Mouse (Mus musculus) regulatory T cell (primary cell): ENCODE data around the gene Nop53.
"Not testable (repeated sequence)": the region's sequence is repeated elsewhere in the genome, so short reads cannot be mapped to it uniquely, and the experiment has no call there.

Source experiments
- in situ Hi-C: fragments of 300-600 bp; cut with MboI, MseI; formaldehyde crosslinking; loops from one replicate; pipeline ENCODE4 v1.15.1; 2025; ENCODE audit warnings: high pct_unique_total_duplicates

The Nop53 gene

DNA sequence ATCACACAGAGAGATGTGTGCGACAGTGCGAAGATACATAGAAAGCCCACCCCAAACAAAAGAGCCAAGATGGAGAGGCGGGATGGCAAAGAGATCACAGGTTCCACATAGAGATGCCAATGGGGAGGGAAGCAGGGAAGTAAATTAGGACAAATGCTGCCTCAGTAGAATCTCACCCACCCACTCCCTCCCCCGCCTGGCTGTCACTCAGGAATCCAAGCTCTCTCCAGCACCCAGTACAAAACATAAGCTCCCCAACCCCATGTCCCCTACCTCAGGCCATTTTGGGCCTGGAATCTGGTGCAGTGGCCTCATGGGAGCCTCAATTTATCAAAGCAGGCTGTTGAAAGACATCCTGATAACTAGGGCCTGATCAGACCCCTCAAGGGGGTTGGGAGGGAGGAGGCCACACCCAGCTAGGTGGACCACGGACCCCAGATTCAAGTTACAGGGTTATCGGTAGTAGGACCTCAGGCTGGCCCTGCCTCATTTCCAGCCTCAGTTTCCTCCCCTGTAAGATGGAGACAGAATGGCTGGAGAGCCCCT is 25.2 kb downstream of the Nop53 start:
- in situ Hi-C loops: no loop called here

DNA sequence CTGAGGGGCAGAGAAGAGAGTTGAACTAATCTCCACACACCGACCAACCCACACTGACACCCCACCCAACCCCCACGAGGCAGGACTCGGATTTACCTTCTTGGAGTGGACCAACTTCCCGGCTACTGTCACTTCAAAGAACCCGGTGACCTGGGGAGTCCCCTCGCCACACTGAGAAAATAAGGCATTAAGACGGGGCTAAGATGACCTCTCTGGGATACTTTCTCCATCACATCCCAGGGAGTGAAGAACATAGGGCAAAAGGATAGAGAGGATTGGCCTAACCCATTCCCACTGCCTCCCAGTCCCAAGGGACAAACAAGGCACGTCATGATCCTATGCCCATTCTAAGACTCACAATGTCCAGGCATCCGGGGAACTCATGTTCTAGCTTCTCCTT is 25.9 kb downstream of the Nop53 start:
- in situ Hi-C loops: no loop called here

DNA sequence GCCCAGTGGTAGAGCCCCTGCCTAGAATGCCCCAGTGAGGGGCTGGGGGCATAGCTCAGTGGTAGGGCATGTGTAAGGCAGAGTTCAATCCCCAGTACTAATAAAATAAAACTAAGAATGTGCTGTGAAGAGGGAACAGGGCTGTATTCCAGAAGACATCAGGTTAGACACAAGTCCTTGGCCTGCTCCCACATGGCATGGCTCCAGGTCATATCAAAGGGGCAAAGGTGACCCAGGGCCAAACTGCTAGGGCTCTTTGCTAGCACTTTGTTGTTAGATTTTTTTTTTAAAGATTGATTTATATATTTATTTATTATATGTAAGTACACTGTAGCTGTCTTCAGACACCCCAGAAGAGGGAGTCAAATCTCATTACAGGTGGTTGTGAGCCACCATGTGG is 27.5 kb downstream of the Nop53 start:
- in situ Hi-C loops: no loop called here

DNA sequence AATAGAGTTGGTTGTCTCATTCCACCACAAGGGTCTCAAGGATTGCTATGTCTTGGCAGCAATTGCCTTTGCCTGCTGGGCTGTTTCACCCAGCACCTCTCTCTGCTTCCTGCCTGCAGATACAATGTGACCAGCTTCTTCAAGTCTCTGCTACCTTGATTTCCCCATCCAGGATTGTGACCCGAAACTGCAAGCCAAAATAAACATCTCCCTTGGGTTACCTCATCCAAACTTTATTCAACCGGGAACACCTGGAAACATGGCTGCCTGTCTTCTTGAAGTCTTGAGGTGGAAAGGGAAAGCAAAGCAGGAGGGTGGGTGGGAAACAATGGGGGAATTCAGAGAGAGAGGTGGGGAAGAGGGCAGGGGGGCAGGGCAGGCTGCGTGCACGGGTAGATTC is 28.9 kb downstream of the Nop53 start:
- in situ Hi-C loops: no loop called here

DNA sequence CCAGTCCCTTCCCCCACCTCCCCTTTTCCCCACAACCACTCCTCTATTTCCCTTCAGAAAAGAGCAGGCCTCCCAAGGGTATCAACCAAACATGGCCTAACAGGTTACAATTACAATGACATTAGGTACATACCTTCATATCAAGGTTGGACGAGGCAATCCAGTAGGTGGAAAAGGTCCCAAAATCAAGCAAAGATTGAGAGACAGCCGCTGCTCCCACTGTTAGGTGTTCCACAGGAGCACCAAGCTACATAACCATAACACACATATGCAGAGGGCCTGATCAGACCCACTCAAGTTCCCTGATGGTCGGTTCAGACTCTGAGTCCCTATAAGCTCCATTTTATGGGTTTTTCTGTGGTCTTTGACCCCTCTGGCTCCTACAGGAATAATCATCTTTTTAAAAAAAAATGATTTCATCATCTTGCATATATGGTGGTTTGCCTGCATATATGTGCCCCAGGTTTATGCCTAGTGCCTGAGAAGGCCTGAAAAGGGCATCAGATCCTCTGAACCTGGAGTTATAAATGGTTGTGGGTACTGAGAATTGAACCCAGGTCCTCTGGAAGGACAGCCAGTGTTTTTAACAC is 29.6 kb downstream of the Nop53 start:
- in situ Hi-C loops: no loop called here

DNA sequence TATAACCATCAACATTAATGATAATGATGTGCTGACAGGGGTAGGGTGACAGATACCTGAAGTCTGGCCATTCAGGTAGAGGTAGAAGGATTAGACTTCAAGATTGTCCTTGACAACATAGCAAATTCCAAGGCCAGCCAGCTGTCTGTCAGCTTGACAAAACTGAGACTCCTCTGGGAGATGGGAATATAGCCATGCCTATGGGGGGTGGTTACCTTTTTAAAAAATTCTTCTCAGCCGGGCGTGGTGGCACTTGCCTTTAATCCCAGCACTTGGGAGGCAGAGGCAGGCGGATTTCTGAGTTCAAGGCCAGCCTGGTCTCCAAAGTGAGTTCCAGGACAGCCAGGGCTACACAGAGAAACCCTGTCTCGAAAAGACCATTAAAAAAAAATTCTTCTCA is 30.2 kb downstream of the Nop53 start:
- in situ Hi-C loops: not testable (repeated sequence)

DNA sequence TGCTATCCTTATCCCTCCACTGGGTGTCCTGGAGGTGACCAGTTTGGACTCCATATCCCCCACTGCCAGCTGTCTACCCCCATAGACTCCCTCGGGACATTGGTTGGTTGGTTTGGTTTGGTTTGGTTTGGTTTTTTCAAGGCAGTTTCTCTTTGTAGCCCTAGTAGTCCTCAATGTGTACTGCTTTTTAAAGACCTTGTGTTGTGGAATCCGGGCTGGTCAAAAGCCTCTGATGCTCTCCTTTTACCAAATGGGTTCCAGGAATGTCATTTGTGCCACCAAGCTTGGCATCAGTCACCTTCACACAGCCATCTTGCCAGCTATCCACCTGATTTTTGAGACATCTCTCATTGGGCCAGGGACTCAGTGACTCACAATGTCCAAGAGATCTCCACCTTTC is 31.1 kb downstream of the Nop53 start:
- in situ Hi-C loops: no loop called here

DNA sequence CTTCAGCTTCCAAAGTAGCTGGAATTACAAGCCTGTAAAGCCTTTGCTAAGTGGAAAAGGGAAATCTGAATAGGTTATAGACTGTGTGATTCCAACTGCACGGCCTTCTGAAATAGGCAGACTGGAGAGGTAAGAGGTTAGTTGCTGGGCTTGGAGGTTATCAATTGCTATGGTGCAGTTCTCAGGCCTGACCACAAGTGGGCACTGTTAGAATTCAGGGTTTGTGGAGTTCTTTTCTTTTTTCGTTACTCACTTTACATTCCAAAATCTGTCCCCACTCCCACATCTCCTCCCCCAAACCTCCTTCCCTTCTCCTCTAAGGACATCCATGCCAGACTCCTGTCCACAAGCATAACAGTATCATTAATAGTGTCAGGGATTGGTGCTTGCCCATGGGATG is 31.6 kb downstream of the Nop53 start:
- in situ Hi-C loops: no loop called here

DNA sequence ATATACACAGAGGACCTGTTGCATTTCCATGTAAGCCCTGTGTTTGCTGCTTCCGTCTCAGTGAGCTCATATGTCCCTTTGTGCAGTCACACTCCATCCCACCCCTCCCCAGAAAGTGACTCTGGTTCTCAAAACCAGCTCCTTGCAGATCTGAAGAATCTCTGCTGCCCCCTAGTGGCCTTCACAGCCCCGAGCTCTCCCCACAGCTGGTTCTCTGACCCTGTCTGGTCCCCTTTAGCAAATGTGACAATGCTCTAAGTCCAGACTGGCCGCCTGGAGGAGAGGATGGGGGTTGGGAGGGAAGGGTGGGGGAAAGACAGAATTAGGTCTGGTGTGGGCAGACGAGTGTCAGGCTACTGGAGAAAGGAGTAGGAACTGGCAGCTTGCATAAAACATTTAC is 33.7 kb downstream of the Nop53 start:
- in situ Hi-C loops: no loop called here

DNA sequence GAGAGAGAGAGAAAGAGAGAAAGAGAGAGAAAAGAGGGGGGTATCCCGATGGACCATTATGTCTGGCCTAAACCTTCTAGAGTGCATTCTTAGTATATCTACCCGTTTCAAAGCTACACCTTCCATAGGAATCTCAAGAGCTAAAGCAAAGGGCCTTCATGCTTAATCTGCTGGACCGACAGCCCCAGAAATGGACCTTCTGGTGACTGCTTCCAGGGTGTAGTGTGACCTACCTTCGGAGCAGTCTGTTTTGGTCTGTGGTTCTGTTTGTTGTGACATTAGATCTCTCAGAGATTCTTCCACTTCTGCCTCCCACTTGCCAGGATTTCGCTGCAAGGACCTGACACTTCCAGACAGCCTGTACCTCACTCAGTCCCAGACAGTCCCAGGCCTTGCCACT is 35.4 kb downstream of the Nop53 start:
- in situ Hi-C loops: no loop called here

DNA sequence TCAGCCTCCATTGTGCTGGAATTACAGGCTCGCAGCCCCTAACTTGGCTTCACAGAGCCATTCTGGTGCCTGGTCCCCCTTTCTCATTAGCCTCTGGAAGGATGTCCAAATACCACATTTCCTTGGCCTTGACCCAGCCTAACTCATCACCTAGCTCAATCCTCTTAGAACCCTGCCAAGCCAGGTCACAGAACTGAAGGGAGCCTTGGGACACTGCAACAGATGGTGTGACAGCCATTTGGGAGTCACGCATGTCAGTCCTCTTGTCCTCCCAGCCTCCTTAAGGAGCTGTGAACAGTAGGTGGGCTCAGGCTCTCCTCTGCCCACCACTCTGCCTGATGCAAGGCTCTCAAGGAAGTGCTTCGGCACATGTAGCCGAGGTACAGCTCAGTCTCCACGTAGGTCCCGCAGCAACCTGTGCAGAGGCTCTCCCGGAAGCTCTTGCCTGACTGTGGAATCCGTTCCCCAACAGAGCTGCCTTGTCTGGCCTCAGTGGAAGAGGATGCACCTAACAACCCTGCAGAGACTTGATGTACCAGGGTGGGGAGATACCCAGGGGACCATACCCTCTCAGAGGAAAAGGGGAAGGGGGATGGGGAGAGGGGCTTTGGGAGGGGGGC is 37.8 kb downstream of the Nop53 start:
- in situ Hi-C loops: loop anchor here (10.0 kb wide), 1 partner anchor 1167 kb away; the partner anchor contains the start of gene Psg16

DNA sequence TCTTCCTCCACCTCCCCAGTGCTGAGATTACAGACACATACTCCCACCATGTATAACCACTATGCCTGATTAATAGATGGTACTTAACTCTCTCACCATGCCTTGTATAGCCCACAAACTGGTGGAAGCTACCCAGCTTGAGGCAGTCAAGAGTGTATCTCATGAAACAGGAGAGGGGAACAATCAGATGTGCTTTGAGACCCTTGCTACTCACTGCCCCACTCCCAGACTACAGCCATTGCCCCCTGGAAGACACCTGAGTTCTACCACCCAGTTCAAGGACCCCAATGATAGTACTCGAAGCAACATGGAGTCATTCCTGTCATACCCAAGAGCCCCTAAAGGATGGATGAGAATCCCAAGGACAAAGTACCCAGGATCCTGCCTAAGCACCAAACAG is 39.3 kb downstream of the Nop53 start:
- in situ Hi-C loops: loop anchor here (10.0 kb wide), 1 partner anchor 1168 kb away; the partner anchor contains the start of gene Psg16

DNA sequence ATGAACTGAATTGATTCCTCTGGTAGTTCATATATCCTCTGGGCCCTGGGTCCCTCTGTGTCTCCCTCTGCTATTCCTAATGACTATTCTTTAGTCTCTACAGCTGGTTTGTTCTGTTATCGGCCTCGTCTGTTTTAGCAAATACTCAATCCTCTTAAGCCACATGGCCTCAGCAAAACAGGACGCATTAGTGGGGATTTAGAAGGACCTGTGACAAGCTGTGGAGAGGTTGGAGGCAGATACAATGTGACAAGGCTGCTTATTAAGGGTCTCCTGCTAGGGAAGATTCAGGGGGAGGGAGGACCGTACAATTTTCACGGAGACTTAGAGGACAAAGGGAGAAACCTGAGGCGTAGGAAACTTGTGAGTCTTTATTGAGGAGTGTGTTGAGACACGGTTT is 40.0 kb downstream of the Nop53 start:
- in situ Hi-C loops: loop anchor here (10.0 kb wide), 1 partner anchor 1169 kb away; the partner anchor contains the start of gene Psg16

DNA sequence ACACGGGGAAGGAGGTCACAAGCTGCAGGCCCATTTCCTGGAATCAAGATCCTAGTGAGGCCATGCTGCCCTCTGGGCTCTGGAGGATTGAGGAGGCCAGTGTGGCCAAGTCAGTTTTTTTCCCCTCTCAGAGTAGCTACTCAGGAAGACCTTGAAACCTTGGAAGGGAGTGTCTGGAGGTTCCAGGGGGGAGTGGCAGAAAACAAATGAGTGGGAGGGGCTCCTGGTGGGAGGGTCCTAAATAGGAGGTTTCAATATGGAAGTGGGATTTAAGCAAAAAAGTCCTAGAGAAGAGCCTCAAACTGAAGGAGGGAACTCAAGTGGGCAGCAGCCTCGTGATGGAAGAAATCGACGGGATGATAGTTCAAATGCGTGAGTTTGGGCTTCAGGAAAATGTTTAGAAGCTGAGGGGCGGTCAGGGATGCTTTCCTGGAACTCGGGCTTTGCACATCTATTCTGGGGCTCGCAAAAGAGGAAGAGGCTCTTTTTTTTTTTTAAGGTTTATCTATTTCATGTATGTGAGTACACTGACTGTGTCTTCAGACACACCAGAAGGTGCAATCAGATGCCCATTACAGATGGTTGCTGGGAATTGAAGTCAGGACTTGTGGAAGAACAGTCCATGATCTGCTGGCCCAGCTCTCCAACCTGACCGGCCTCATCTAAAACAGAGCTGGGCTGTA is 44.4 kb downstream of the Nop53 start:
- in situ Hi-C loops: loop anchor here (10.0 kb wide), 1 partner anchor 1173 kb away; the partner anchor contains the start of gene Psg16

DNA sequence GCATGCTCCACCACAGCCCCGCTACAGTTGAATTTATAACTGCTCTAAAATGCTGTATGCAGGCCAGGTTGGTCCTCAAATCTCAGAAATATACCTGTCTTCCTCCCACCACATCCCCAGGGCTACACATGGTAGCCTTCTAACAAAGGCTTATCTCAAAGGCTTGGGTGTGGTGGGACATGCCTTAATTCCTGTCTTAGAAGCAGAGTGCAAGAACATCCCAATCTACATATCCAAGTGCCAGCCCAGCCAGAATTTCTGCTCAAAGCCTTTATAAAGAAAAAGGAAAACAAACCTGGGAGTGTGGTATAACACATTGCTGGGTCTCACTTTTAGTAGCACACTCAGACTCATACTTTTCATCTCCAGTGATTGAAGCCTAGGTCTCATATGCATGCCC is 51.6 kb downstream of the Nop53 start:
- in situ Hi-C loops: loop anchor here (25.0 kb wide), 1 partner anchor 657 kb away; no protein-coding TSS in a partner anchor
